Mouse (Mus musculus) kidney, adult 11 months (tissue): ENCODE data around the gene Ptges.

Experiments used
- DNase-seq: peaks from one replicate; pipeline ENCODE4 v3.0.0; 2022

Gene Ptges

GRCm38 (mm10) chr2:30897291-30897690 lies 32.4 kb downstream of the Ptges start:
- DNase-seq, result no peak

DNA sequence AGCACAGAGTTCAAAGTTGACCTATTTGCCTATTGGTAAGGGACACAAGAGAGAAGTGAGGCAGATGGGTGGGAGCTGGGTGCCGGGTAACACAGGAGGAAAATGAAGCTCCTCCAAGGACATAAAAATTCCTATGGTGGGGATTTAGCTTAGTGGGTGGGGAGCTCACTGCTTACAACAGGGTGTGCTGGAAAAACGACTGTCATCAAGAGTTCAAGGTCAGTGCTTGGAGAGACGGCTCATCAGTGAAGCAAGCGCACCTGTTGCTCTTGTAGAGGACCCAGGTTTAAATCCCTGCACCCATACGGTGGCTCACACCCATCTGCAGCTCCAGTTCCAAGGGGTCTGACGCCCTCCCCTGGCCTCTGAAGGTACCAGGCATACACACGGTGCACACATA lies 35.7 kb downstream of the Ptges start:
- no peak for DNase-seq

GRCm38 (mm10) chr2:30893399-30893798 lies 36.3 kb downstream of the Ptges start:
- peak; percentile 68 for DNase-seq

DNA sequence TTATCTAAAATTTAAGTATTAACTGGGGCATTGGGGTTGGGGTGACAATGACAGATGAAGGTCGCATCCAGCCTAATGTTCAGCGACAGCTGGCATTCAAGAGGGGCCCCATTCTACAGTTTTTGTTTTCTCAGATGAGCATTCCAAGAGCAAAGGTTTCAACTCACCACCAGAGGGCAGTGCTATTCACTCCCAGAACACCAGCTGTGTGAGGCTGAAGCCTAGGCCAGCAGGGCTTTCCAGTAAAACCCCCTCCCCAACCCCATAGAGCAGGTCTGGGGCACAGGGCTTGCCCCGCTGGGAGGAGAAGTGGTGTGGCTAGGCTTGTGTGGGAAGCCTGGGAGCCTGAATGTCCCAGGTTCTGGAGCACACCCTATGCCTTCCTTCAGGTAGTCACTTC lies 38.7 kb downstream of the Ptges start:
- DNase-seq, result no peak

DNA sequence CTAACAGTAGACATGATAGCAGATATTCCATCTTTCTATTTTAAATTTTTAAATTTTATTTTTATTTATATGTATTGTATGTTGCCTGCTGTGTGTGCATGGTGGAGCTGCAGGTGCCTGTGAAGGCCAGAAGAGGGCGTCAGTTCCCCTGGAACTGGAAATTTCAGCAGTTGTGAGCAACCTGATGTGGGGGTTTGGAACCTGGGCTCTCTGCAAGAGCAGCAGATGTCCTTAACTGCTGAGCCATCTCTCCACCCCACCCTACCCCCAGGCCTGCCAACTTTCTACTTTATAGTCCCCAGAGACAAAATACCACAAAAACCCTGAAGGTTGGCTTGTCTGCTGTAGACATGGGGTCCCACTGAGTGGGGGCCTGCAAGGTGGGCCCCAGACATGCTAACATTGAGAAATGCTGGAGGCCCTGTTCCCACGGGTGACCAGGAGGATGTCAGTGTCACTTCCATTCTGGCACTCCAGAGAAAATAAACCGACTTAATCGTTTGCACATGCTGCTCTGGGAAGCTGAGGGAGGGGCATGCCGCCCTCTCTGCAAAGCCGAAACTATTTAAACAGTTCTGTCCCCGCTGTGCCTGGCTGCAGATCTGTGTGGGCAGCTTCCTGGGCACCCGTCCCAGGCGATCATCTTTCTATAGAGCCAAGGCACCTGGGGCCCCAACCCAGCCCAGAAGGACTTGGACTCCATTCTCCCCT lies 44.1 kb downstream of the Ptges start:
- DNase-seq, result no peak

GRCm38 (mm10) chr2:30884852-30885373 lies 44.8 kb downstream of the Ptges start:
- no peak for DNase-seq

- no peak for DNase-seq
Measured at GRCm38 (mm10) chr2:30881215-30881614, 48.4 kb downstream of the Ptges start.

DNA sequence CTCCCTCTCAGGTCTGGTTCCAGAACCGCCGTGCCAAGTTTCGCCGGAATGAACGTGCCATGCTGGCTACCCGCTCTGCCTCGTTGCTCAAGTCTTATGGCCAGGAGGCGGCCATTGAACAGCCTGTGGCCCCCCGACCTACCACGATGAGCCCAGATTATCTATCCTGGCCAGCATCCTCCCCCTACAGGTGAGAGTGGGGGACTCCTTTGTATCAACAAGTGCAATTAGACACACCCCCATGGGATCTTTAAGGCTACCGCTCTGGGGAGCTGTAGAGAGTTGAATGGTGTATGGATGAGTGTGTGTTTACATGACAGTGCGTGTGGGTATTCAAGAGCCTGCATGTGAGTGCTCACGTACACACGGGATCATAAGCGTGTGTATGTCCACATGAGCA lies 50.2 kb downstream of the Ptges start:
- no peak for DNase-seq

- no peak for DNase-seq
Measured at GRCm38 (mm10) chr2:30875621-30876432, 53.8 kb downstream of the Ptges start.

GRCm38 (mm10) chr2:30875096-30875495 lies 54.6 kb downstream of the Ptges start:
- no peak for DNase-seq

- DNase-seq, result no peak
Measured at GRCm38 (mm10) chr2:30874445-30874844, 55.2 kb downstream of the Ptges start.

DNA sequence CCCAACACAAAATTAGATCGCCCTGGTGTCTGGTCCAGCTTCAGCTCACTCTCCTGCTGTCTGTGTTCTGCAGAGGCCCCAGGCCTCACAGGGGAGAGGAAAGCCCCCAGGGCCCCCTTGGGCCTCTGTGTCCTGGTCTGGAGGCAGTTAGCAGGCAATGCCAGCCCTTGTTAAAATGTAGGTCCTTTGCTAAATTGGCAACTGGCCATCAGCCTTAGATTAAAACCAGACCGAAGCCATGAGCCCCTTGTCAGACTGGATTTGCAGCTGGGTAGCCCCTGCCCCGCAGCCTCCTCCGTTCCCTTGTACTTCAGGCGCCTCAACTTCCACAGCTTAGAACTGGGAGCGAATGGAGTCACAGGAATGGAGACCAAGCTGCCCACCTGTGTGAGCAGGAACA lies 57.0 kb downstream of the Ptges start:
- no peak for DNase-seq

- DNase-seq, result peak; percentile 64
Measured at GRCm38 (mm10) chr2:30870863-30871262, 58.8 kb downstream of the Ptges start.

DNA sequence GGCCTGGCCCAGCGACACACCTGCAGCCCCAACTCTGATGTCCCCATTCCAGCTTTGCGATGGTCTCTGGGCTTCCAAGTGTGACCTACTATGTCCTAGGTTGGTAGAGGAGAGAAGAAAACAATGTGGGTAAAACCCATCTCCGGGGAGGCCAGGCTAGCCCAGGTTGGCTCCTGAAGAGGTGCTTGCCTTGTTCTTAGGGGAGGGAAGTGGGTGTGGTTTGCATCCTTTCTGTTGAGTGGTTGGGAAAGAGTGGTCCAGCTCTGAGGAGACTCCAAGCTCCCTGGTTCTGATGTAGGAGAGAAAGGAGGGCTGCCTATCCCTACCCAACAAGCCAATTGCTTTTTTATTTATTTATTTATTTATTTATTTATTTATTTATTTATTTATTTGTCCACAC lies 64.2 kb downstream of the Ptges start:
- DNase-seq, result no peak

- DNase-seq, result no peak
Measured at GRCm38 (mm10) chr2:30864968-30865381, 64.7 kb downstream of the Ptges start.

DNA sequence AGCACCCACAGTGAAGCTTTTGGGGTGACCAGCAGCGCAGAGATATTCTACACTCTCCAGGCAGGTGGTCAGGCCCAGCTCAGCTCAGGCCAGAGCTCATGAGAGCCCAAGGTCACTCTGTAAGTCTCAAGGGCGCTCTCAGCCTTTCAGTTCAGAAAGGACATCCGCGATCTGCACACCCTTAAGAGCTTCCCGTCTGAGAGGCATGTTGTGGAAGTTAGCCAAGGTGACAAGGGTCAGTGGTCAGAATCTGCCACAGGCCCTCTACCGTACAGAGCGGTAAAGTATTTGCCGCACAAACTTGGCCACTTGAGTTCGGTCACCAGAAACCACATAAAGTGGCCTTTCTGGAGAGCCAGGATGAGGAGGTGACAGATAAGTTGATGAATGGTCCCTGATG lies 66.1 kb downstream of the Ptges start:
- DNase-seq, result peak; percentile 51

DNA sequence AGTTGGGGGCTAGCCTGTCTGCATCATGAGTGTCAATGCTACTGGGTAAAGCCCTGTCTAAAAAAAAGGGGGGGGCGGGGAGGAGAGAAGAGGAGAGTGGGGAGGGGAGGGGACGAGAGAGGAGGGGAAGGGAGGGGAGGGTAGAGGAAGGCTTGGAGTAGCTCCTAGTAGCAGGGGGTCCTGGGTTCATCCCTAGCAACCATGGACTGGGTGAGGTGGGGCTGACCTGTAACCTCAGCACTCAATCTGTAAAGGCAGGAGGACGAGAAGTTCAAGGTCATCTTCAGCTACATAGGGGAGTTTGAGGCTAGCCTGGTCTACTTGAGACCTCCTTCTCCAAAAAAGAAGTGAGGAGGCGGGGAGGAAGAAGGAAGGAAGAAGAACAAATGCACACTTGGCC lies 67.6 kb downstream of the Ptges start:
- DNase-seq, result no peak

- no peak for DNase-seq
Measured at GRCm38 (mm10) chr2:30859782-30860181, 69.9 kb downstream of the Ptges start.

DNA sequence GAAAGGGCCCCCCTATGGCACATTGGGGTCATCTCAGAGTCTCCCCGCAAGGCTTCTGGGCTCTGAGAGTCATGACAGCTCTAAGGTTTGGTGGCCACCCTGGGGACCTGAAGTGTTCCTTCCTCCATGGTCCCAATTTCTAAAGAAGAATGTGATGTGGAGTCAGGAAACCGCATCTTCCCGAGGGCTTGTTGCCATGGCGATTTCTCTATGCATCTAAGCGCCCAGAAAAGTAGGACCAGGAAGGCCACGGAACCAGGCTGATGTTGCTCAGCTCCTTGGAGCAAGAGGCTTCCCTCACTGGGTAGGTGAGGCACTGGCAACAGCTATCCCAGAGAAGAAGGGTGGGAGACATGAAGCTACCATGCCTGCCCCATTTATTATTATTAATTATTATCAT lies 72.6 kb downstream of the Ptges start:
- no peak for DNase-seq

DNA sequence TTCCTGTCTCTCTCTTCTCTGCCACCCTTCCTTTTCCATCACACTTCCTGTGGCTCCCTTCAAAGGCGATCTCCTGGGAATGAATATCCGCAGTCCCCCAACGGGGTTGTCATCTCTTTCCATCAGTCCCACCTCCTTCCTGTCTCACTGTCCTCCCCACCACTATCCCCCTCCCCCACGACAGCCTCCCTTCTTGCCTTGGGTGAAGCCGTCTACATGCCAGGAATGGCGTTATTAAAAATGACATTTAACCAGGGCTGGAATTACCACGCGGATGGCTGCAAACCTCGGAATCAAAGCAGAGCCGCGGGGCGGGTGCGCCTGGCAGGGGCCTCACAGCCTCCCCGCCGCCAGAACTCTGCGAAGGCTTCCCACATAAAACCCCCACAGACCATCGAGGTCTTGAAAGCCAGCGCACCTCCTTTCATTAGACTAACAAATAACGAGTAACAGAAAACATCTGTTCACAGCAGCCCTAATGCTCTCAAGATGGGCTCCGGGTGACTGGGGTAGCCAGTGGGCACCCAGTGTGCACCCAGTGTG lies 76.8 kb downstream of the Ptges start:
- no peak for DNase-seq

DNA sequence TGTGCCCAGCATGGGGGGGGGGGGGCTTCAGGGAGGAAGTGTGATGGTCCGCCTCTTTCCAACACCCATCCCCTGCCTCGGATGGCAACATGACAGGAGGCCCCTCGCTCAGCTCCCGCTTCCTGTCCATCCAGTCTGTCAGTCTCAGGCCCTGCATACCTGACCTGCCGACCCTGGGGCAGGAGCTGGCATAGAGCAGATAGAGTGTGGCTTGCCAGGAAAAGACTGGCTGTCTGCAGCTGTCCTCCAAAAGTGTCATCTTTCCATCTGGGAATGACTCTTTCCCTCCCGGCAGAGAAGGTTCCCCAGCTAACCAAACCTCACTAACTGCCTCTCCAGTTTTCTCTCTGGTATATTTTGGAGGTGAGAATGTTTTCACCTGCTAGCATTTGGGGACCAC lies 79.1 kb downstream of the Ptges start:
- DNase-seq, result no peak

DNA sequence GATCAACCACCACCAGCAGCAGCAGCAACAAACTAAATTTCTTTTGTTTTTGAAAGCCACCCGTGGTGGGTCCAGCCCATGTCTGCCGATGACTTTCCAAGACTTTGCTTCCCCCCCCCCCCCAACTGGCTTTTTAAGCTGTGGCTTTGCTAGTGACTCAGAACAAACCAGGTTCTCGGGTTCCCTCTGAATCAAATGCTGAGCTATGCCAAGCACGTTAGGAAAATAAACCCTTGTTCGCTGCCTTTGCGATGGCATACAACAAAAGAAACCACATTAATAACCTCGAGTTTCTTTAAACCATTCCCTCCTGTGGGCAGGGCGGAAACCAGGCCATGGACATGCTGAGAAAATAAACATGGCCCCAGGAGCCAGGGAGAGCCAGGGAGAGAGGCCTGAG lies 81.5 kb downstream of the Ptges start:
- no peak for DNase-seq

DNA sequence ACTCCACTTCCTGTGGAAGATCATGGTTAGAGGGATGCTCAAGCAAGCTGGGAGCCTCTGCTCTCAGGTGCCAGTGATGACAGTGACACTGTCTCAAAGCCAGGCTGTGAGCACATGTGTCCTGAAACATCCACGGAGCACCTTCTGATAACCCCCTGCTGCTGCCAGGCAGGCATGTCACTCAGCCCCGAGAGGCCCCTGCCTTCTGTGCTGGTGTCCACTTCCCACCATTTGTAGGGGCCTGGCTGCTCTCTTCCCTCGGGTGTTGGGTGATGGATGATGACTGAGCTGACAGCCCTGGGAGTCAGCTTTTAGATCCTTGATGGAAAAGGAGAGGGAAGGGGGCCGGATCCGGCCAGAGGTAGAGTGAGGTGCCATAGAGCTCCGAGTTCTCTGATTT lies 82.9 kb downstream of the Ptges start:
- no peak for DNase-seq

DNA sequence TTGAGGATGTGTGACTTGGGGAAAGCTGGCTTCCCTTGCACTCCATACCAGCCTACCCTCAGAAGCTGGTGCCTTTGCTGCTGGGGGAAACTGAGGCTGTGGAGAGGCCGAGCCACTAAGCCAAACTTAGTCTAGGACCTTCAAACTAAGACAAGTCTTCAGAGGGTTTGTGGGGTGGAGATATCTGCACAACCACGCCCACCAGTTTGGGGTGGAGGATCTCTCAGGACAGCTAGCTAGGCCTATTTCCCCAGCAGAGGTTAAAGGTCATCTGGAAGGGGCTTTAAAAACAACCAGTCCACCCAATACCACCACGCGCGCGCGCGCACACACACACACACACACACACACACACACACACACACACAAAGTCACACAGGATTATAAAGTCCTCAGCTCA lies 83.4 kb downstream of the Ptges start:
- no peak for DNase-seq
